Mouse (Mus musculus): ENCODE results near the gene Tubd1. TPM values are rescaled to one million over a fixed set of nuclear protein-coding genes. Genes with fewer than 3 reads are reported as not detected.
"Not testable (repeated sequence)": the region's sequence is repeated elsewhere in the genome, so short reads cannot be mapped to it uniquely, and the experiment has no call there.

Gene Tubd1
- 9.1 and 9.8 TPM in 2 replicates for total RNA-seq (2021)
- long read RNA-seq, experiment 1, transcript Tubd1-202 (9 exons, 1,871 nt) = major isoform, 14 of 17 reads
- long read RNA-seq, experiment 1, partial matches to known transcripts = 1 of 17 reads
- long read RNA-seq, experiment 1, other reads (novel, unspliced or antisense) = 1 of 17 reads
- long read RNA-seq, experiment 2, transcript Tubd1-202 (9 exons, 1,871 nt) = major isoform, 9 of 11 reads
- long read RNA-seq, experiment 2, partial matches to known transcripts = 0 of 11 reads
- long read RNA-seq, experiment 2, other reads (novel, unspliced or antisense) = 1 of 11 reads

DNA sequence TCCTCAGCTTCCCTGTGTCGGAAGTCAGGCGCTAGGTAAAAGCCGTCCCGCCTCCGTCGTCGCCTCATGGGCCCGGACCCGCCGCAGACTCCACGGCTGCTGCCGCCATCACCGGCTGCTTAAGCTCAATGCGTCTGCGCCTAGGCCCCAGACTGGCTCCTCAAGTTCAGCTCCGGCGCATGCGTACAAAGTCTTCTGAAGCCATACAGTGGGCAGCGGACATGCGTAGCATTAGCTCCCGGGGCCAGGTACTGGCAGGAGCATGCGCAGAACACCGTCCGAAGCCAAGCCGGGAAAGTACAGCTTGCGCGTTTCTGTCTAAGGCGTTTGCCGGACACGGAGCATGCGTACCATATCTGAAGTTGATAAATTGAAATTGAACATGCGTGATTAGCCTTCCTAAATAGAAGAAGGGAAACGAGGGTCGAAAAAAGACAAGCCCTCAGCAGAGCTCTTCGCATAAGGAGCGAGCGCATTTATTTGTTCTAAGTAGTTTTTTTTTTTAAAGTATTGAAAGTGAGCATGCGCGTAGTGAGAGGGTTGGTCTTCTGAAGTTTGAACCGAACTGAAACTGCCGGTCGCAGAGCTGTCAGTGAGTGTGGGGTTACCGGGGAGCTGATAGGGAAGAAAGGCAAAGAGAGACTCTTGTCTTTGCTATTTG lies at the start of gene Tubd1, which contains the start of gene Rps6kb1:
Gene Tubd1 (plus strand): TSS at position 353 of the 661 bp plus-strand sequence.
Gene Rps6kb1 (minus strand): TSS at position 167 of the 661 bp plus-strand sequence.
- DNase-seq = peak; percentile 100

- DNase-seq = no peak
Measured at GRCm38 (mm10) chr11:86497356-86497755, 47.4 kb upstream of the Tubd1 start.

GRCm38 (mm10) chr11:86497908-86498307 lies 46.9 kb upstream of the Tubd1 start:
- no peak for DNase-seq

DNA sequence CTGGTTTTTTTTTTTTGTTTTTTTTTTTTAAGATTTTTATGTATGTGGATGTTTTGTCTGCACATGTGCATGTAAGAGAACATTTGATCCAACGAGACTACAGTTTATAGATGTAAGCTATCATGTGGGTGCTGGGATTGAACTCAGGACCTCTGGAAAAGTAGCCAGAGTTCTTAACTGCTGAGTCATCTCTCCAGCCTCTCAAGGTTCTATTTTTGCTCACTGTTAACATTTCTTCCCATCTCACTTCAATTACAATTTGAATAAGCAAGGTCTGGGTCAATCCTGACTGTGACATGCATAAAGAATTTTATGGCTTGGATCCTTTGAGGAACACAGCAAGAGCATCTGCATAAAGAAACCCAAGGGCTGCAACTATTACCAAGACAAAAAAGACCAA lies 44.0 kb upstream of the Tubd1 start:
- no peak for DNase-seq

GRCm38 (mm10) chr11:86503121-86503520 lies 41.7 kb upstream of the Tubd1 start:
- DNase-seq = peak; percentile 36

DNA sequence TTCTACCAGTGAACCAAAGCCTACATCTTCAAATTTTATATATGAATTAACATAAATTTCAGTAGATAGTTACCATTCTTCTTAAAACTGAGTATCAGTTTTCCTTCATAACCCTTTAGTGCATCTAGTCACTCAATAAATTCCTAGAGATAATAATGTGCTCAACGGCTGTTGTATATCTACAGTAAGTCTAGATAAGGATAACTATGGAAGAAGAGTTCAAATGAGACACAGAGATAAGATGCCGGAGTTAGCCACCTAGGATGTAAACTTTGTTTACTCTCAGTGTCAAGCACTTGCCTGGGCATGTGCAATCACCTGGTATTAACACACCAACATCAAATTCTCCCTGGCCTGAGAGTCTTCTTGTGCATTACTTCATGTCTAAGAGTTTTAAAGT lies 37.5 kb upstream of the Tubd1 start:
- no peak for DNase-seq

DNA sequence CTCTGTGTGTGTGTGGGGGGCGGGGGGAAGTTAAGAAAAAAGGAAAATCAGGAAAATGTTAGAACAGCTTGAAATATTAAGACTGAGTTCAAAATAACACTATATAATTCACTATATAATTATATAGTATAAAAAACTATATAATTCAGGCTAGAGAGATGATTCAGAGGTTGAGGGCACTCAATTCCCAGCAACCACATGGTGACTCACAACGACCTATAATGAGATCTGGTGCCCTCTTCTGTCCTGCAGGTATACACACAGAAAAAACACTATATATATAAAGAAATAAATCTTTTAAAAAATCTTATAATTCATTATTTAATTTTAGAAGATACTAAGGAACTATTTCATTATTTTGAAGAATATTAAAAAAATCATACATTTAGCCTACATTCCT lies 36.8 kb upstream of the Tubd1 start:
- no peak for DNase-seq

GRCm38 (mm10) chr11:86516620-86517019 lies 28.2 kb upstream of the Tubd1 start:
- DNase-seq = no peak

DNA sequence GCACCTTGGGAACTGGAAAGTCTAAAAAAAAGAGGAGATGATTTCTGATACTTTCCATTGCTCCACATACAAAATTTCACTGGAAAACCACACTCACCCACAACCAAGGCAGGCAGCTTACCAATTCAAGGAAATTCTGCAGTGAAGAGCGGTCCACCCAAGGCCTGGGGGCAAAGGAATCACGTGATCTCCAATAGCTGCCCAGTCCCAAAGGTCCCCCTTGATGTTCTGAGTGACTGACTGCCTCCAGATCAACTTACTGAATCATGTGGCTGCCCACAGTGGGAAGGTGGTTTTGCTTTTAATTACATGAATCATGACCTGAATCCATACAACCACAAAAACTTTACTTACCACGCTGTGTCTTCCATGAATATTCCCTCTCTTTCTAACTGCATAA lies 27.6 kb upstream of the Tubd1 start:
- no peak for DNase-seq

DNA sequence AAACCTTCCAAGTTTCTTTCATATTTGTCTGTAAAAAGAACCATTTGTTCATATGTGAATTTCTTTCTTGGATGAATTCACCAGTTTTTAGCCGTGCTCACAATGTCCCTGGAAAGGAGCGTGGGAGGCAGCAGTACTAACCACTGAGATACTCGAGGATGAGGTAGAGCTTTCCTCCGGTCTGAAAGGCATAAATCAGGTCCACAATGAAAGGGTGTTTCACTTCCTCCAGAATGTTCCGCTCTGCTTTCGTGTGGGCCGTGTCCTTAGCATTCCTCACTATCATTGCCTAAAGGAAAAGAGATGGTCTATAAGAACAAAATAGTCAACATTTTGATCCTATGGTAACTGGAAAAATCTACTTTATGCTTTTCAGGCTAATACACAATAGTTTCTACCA lies 25.0 kb upstream of the Tubd1 start:
- no peak for DNase-seq

DNA sequence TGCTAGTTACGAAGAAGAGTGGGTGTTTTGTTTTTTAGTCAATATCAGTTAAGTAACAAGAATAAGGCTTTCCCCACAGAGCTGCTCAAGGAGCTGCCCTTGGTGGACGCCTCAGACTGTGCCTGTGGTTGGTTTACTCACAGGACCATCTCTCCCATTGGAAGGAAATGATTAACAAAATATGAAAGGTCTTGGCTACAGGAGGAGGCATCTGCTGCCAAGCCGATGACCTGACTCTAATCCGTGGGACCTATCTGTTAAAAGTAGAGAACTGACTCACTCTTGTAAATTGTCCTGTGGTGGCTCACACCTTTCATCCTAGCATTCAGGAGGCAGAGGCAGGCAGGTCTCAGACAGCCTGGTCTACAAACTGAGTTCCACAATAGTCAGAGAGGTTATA lies 17.3 kb upstream of the Tubd1 start:
- DNase-seq = peak; percentile 14

GRCm38 (mm10) chr11:86532834-86533233 lies 12.0 kb upstream of the Tubd1 start:
- peak; percentile 36 for DNase-seq

- not testable (repeated sequence) for DNase-seq
Measured at GRCm38 (mm10) chr11:86533302-86533701, 11.5 kb upstream of the Tubd1 start.

DNA sequence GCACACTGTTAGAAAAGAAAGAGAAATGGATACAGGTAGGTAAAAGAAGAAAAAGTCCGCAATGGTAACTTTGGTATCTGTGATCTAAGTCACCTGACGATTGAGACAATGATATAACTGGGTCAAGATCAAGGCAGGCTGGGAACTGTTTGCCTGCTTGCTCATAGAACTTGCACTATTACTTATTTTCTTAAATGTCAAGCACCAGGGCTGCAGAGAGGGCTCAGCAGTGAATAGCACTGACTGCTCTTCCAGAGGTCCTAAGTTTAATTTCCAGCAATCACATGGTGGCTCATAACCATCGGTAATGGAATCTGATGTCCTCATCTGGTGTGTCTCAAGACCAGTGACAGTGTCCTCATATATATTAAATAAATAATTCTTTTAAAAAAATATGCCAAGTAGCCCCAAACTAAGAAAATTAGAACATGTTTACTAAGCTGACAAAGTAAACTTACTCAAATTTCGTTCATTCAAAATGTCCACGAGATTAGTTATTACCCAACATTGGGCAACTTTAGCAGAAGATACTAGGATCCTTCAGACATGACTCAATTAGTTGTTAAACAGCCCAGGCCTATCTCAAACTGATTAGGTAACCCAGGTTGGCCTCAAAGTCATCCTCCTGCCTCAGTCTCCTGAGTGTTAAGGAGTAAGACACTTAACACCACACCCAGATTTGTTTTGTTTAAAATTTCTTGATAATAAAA lies 10.4 kb upstream of the Tubd1 start:
- peak; percentile 17 for DNase-seq

DNA sequence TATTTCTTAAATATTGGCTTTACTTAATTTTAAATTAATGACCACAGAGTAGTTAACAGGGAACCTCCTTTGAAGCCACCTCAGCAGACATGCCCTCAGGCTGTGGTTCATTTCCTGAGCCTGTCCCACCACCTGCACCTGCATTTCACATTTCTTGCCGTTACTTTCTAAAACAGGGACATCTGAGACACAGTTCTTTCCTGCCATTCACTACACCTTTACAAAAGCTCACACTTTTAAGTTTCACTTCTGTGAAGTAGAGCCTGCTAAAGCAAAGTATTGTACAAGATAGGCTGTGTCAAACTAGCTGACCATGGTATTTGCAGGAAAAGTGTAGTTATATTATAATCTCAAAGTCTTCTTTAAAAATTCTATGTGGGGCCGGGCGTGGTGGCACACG lies 6.0 kb upstream of the Tubd1 start:
- DNase-seq = no peak

DNA sequence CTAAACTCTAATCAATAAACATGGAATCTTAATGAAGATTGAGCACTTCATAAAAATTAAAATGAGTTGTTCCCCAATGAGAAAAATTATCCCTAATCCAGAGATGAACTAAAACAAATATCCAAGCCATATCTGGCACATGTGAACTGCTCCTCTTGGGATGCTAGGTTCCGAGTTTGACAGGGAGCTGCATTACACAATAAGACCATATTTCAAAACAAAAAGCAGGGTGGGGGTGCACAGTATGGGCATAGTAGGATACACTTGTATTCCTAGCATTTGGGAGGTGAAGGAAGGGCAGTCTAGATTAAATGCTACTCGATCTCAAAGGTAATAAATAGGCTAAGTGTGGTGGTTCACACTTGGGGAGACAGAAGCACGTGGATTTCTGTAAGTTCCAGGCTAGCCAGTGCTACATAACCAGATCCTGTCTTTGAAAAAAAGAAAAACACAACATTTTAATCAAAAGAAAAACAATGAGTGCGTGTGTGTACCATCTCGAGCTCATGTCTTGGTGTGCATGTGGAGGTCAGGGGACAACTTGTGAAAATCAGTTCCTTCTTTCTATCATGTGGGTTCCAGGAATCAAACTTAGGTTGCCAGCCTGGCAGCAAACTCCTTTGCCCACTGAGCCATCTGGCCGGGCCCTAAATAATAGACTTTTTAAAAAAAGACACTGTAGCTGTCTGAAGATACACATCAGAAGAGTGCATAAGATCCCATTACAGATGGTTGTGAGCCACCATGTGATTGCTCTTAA lies 4.9 kb upstream of the Tubd1 start:
- DNase-seq = no peak

- DNase-seq = no peak
Measured at GRCm38 (mm10) chr11:86540476-86540845, 4.3 kb upstream of the Tubd1 start.

DNA sequence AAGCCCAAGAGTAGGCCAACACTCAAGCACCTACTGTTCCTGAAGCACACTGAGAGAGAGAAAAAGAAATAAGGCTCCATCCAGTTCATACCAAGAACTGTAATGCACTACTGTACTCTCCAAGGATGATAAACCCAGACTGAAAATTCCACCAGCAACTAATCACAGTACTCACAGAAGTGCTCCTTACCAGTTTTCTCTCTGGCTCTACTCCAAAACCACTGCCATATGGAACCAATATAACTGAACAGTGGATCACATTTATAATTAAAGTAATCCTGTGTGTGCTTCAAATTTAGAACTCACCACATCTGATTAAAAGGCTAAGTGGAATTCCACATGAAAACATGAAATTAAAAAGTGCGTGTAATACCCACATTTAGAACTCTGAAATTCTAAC lies 1.9 kb upstream of the Tubd1 start:
- DNase-seq = no peak

GRCm38 (mm10) chr11:86543960-86544638 lies 692 bp upstream of the Tubd1 start:
- DNase-seq = no peak

DNA sequence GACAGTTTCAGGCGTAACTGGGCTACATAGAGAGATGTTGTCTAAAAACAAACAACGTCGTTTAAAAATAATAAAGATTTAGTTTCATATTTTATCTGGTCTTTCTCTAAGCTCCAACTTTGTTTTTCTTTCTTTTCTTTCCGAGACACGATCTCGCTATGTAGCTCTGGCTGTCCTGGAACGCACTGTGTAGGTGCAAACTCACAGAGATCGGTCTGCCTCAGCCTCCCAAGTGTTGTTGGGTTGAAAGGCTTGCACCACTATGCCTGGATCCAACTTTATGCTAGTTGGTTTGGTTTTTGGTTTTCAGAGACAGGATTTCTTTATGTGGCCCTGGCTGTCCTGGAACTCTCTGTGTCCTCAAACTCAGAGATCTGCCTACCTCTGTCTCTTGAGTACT lies 765 bp downstream of the Tubd1 start:
- no peak for DNase-seq

- no peak for DNase-seq
Measured at GRCm38 (mm10) chr11:86547412-86547811, 2.6 kb downstream of the Tubd1 start.

DNA sequence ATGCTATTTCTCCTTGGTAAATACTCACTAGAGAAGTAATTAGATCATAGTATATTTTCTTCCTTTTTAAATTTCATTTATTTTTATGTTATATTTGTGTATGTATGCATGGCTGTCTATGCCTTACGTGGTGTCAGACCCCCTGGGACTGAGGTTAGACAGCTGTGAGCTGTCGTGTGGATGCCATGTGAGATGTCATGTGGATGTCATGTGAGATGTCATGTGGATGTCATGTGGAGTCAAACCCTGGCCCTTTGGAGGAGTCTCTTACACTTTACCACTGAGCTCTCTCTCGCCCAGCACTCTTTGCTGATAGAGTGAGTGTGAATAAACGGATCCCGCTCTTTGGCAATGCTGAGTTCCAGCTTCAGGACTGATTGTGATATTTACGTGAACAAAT lies 8.7 kb downstream of the Tubd1 start:
- DNase-seq = no peak
